Mouse (Mus musculus): ENCODE measurements around the gene 6430548M08Rik. TPM values are rescaled to one million over a fixed set of nuclear protein-coding genes. Genes with fewer than 3 reads are reported as not detected.

Gene 6430548M08Rik
- polyA plus RNA-seq, 1 experiment from 2014 or later = 3.8 TPM

DNA sequence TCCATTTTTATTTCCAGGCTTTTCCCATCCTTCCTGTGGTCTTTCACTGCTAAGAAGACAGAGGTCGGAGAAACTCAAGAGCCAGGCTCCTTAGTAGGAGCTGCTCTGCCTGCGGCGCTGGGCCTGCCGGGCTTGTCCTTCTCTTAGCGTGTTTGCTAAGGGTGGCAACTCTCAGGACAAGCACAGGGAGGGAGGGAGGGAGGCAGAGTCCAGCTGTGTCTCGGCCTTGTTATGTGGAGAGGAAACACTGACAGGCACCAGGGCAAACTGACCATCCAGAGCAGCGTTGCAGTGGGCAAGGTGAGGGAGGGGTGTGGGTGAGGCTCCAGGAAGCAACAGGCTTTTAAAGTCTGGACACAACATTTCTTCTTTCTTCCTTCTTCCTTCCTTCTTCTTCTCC, 24.4 kb upstream of the 6430548M08Rik start:
- H3K4me3 ChIP-seq = no peak overlapping the region
- no peak for DNase-seq (ENCODE audit: extremely low spot score, low spot score)
- no peaks in the 10 kb centered on the region for H3K4me1 ChIP-seq
- peaks cover 91% of the 10 kb centered on the region for H3K36me3 ChIP-seq (replicated peaks)
- WGBS = 88% methylated on average over 7 of the region's 7 CpGs
- H3K9me3 ChIP-seq = no peaks in the 10 kb centered on the region; the same call in 1 of the 2 replicates
- H3K27me3 ChIP-seq (ENCODE audit: poor library complexity, severe bottlenecking) = no peaks in the 10 kb centered on the region
- no peak overlapping the region for H3K27ac ChIP-seq

DNA sequence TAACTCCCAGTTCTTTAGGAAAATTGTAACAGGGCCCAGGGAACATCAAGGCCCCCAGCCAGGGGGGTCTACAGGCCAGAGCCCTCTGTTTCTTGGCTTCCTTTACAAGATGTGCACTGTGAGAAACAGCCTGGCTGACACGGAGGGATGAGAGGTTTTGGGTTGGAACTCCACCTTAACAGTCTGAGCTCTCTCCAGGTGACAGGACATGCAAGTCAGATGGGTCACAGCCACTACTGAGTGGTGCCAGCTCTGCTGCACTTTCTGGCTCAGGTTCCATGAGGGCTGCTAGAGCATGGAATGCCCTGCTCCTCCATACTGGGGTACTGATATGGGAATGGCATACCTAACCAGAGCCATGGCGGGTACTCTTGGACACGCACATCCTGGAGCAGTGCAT, 22.9 kb upstream of the 6430548M08Rik start:
- Histone ChIP-seq H3K4me1 (no peaks in the 10 kb centered on the region), H3K27me3 (ENCODE audit: poor library complexity, severe bottlenecking) (no peaks in the 10 kb centered on the region), H3K9me3 (no peaks in the 10 kb centered on the region; the same call in 1 of the 2 replicates), H3K36me3 (replicated peaks) (peaks cover 81% of the 10 kb centered on the region), H3K4me3 (no peak overlapping the region), H3K27ac (no peak overlapping the region)
- 96% methylated on average over 3 of the region's 3 CpGs for WGBS
- no peak for DNase-seq (ENCODE audit: extremely low spot score, low spot score)

DNA sequence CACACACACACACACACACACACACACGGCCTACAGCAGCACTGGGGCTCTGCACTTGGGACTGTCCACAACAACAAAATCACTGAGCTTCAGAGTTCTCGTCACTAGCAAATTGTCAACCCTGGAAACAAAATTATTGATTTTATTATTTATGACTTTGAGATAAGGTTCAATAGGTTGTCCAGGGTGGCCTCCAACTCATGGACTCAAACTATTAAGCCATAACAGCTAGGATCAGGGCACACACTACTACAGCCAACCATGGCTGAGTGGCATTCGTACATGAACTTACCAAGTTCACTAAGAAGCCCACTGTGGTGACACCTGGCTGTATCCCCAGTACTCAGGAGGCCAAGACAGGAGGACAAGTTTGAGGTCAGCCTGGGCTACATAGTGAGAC, 20.8 kb upstream of the 6430548M08Rik start:
- Histone ChIP-seq H3K36me3 (replicated peaks) (peaks cover 62% of the 10 kb centered on the region), H3K4me3 (no peak overlapping the region), H3K27me3 (ENCODE audit: poor library complexity, severe bottlenecking) (no peaks in the 10 kb centered on the region), H3K4me1 (peaks cover 6% of the 10 kb centered on the region; the same call in 1 of the 2 replicates), H3K27ac (no peak overlapping the region), H3K9me3 (no peaks in the 10 kb centered on the region; the same call in 1 of the 2 replicates)
- 86% methylated on average over 3 of the region's 3 CpGs for WGBS
- DNase-seq (ENCODE audit: extremely low spot score, low spot score) = no peak

DNA sequence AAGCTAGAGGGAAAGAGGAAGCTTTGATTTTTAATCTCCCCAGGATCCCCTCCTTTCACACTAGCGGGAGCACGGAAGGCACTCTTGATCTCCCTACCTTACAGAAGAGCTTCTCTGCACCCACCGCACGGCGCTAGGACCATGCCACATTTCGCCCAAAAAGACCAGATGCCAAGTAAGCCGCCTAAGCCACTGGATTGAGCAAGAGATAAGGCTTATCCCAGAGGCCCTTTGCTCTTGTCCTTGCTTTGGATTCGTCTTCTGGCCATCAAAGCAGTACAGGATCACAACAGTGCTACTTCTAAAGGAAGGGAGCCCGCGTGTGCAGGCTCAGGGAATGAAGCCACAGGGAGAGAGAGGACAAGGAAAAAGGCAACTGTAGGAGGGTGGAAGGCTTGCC, 19.2 kb upstream of the 6430548M08Rik start:
- Histone ChIP-seq H3K36me3 (replicated peaks) (peaks cover 56% of the 10 kb centered on the region), H3K9me3 (no peaks in the 10 kb centered on the region; the same call in 1 of the 2 replicates), H3K27ac (no peak overlapping the region), H3K4me3 (no peak overlapping the region), H3K4me1 (peaks cover 11% of the 10 kb centered on the region), H3K27me3 (ENCODE audit: poor library complexity, severe bottlenecking) (no peaks in the 10 kb centered on the region)
- no peak for DNase-seq (ENCODE audit: extremely low spot score, low spot score)
- WGBS = 89% methylated on average over 10 of the region's 10 CpGs

DNA sequence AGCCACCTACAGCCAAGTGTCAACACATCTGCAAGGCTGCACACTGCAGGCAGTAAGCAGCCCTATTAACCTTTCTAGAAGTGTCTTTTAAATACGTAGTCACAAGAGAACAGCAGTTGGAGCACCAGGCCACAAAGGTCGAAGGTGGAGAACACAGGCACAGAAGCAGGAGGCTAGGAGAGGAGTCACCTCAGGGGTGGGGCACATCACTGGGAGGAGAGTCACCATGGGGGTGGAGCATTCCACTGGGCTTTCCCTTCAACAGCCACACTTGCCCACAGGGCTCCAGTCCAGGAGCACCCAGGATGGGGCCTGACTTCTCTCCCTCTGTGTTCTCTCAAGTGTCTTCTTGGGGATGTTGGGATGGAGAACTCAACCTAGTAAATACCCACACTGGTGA, 17.5 kb upstream of the 6430548M08Rik start:
- H3K27me3 ChIP-seq (ENCODE audit: poor library complexity, severe bottlenecking) = no peaks in the 10 kb centered on the region
- DNase-seq (ENCODE audit: extremely low spot score, low spot score) = no peak
- H3K4me1 ChIP-seq = peaks cover 23% of the 10 kb centered on the region
- H3K36me3 ChIP-seq (replicated peaks) = peaks cover 39% of the 10 kb centered on the region
- H3K4me3 ChIP-seq = no peak overlapping the region
- H3K27ac ChIP-seq = no peak overlapping the region
- WGBS = 74% methylated on average over 2 of the region's 2 CpGs
- H3K9me3 ChIP-seq = no peaks in the 10 kb centered on the region; the same call in 1 of the 2 replicates

DNA sequence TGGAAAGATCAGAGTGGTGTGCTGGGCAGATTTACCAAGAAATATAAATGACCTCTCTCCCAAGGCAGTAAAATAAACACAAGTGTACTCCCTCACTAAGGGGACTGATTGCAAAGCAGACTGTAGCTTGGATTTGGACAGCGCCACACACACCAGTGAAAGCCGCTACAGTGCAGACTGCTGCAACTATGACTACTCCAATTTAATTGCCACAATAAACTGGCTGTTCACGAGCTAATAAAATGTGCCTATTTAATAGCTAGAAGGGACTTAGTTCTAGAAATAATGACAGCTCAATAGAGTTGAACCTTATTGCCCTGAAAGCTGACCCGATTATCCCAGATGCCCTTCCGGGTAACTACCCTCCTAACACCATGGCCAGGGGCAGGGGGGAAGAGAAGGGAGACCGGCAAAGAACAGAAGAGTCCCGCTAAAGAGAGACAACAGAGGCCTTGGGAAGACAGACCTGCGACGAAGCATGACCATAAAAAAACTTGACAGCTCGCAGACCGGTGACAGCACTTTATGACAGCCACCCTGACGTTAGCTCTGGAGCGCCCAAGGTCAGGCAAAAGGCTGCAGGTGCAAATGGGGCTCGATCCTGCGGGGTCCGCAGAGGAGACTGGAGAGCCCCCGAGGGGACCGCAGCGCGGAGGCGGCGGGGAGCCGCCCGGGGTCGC, 13.4 kb upstream of the 6430548M08Rik start:
- Histone ChIP-seq H3K36me3 (replicated peaks) (peaks cover 6% of the 10 kb centered on the region; the same call in 1 of the 2 replicates), H3K4me3 (peak overlapping the region; percentile 97), H3K9me3 (no peaks in the 10 kb centered on the region), H3K27ac (peak overlapping the region; percentile 92), H3K27me3 (ENCODE audit: poor library complexity, severe bottlenecking) (no peaks in the 10 kb centered on the region), H3K4me1 (peaks cover 38% of the 10 kb centered on the region)
- WGBS = 9% methylated on average over 20 of the region's 25 CpGs
- no peak for DNase-seq (ENCODE audit: extremely low spot score, low spot score)

DNA sequence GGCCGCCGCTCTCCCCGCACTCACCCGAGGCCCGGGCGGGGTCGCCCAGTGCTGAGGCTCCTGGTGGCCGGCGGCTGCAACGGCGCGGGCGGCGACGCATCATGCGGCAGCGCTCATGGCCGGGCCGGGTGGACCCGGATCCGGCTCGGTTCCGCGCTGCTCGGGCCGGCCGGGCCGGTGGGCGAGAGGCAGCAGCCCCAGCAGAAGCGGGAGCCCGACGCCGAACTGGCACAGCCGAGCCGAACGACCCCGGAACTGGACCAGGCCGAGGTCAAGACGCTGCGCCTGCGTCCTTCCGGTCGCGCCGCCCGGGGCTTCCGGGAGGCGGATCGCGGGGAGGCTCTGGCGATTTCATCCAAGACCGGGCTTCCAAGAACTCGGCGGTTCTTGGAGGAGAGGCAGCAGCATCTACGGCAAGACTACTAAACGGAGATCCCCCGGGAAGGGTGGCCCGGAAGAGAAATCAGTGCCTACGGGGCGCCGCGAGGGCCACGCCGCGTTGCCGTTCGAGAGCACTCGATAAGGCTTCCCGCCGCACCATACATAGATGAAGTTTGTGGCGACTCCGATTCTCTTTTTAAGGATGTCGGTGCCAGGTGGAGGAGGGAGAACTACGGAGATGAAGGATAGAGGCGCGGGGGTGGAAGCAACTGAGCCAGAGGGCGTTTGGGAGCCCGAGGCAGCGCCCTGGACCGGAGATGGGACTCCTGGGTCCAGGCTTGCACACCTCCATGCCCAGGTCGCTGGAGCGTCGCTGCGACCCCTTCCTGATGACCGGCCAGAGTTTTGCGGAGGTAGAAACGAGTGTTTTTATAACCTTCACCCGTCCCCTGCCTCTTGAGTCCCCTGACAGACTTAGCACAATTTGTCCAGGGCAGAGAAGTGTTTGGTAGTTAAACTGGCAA, 12.6 kb upstream of the 6430548M08Rik start, which contains the start of gene Zdhhc7:
Zdhhc7 (minus strand) TSS at position 415 of the 905 bp plus-strand sequence.
- H3K27ac ChIP-seq = peak within 1 kb of the TSS; percentile 92
- no peaks in the 10 kb centered on the region for H3K9me3 ChIP-seq
- under 1% methylated on average over 86 of the region's 88 CpGs for WGBS
- no peaks in the 10 kb centered on the region for H3K27me3 ChIP-seq (ENCODE audit: poor library complexity, severe bottlenecking)
- peaks cover 7% of the 10 kb centered on the region; the same call in 1 of the 2 replicates for H3K36me3 ChIP-seq (replicated peaks)
- DNase-seq (ENCODE audit: extremely low spot score, low spot score) = peak; percentile 73
- H3K4me1 ChIP-seq = peaks cover 38% of the 10 kb centered on the region
- peak within 1 kb of the TSS; percentile 97 for H3K4me3 ChIP-seq

DNA sequence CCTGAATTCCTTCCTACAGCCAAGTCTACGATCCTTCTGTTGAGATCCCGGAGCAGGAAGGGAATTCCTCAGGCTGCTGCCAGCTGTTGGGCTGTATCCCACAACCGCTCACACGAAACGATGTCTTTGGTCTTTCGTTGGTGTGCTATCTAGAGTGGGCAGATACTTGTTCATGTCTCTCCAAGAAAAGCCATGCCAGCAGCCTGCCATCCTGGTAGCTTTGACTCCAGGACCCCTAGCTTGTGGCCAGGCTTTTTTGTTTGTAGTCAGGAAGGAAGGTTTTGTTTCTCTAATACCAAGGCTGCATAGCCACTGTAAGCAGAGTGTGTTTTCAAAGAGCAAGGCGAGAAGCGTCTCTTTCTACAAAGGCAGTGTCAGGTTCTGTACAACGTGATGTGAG, 10.0 kb upstream of the 6430548M08Rik start:
- Histone ChIP-seq H3K9me3 (no peaks in the 10 kb centered on the region), H3K4me3 (no peak overlapping the region), H3K36me3 (replicated peaks) (0 out of 2 replicates have a peak, but pooled peaks cover 2% of the 10 kb centered on the region), H3K27ac (no peak overlapping the region), H3K27me3 (ENCODE audit: poor library complexity, severe bottlenecking) (no peaks in the 10 kb centered on the region), H3K4me1 (peaks cover 32% of the 10 kb centered on the region)
- WGBS = 94% methylated on average over 9 of the region's 9 CpGs
- DNase-seq (ENCODE audit: extremely low spot score, low spot score) = no peak

DNA sequence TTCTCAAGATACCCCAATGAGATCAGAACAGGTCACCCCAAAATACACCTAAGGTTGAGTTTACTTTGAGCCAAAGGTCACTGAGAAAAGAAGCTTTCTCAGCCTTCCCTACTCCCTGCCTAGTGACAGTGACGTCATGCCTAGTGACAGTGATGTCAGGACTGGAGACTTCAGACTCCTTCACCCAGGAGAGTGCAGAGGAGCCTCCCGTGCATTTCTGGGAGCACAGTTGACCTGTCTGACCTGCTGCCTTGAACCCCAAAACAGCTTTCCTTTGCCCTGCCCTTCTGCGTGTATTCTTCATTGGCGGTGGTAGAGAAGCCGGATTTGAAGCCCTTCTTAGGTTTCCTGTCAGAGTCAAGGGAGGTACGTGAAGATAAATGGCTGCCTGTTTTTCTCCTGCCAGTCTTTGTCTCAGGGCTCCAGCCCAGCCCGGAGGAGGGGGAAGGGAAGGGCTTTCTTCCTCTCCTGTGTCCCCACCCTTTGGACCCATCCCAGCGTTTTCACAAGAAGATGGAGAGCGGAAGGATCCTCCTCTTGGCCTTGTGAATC, 9.2 kb upstream of the 6430548M08Rik start:
- Histone ChIP-seq H3K4me3 (no peak overlapping the region), H3K4me1 (peaks cover 27% of the 10 kb centered on the region), H3K36me3 (replicated peaks) (0 out of 2 replicates have a peak, but pooled peaks cover 2% of the 10 kb centered on the region), H3K27ac (no peak overlapping the region), H3K27me3 (ENCODE audit: poor library complexity, severe bottlenecking) (no peaks in the 10 kb centered on the region), H3K9me3 (no peaks in the 10 kb centered on the region)
- no peak for DNase-seq (ENCODE audit: extremely low spot score, low spot score)
- 70% methylated on average over 9 of the region's 9 CpGs for WGBS

DNA sequence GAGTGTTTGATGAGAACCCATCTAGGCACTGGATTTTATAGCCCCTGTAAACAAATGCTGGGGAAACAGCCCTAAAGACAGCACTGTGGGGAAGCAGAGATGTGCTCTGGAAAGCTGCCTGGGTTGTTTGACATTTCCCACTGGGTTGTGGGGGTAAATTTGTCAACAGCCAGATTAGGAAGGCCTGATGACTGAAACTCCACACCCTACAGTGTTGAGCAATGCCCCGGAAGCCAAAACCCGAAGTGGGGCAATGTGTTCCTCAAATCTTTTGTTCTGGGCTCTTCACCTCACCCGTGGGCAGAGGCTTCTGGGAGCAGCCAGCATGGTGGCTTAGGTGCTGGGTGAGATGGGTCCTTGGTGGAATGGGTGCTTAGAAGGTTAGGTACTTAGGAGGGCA, 4.8 kb upstream of the 6430548M08Rik start:
- no peak for DNase-seq (ENCODE audit: extremely low spot score, low spot score)
- Histone ChIP-seq H3K4me3 (no peak overlapping the region), H3K27ac (no peak overlapping the region), H3K36me3 (replicated peaks) (0 out of 2 replicates have a peak, but pooled peaks cover 2% of the 10 kb centered on the region), H3K4me1 (peaks cover 22% of the 10 kb centered on the region), H3K27me3 (ENCODE audit: poor library complexity, severe bottlenecking) (peaks cover 8% of the 10 kb centered on the region), H3K9me3 (no peaks in the 10 kb centered on the region)
- WGBS = 61% methylated on average over 3 of the region's 3 CpGs

DNA sequence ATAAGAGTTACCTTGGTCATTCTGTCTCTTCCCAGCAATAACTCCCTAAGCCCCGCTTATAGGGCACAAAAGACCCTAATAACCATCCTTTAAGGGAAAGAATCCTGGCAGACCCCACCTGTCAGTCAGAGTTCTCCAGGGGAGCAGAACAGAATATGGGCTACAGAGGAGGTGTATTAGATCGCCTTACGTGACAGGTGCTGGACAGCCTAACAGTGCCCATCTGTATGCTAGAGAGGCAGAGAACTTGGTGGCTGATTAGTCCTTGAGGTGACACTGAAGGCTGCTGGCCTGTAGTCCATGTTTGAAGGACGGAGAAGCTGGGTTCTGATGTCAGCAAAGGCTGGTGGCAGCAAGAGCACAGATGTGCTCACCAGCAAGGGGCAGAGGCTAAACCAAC, 3.0 kb upstream of the 6430548M08Rik start:
- 0 out of 2 replicates have a peak, but pooled peaks cover 1% of the 10 kb centered on the region for H3K9me3 ChIP-seq
- 85% methylated on average over 4 of the region's 4 CpGs for WGBS
- H3K36me3 ChIP-seq (replicated peaks) = no peaks in the 10 kb centered on the region
- no peak overlapping the region for H3K27ac ChIP-seq
- H3K27me3 ChIP-seq (ENCODE audit: poor library complexity, severe bottlenecking) = peaks cover 26% of the 10 kb centered on the region
- no peak for DNase-seq (ENCODE audit: extremely low spot score, low spot score)
- no peak overlapping the region for H3K4me3 ChIP-seq
- peaks cover 33% of the 10 kb centered on the region for H3K4me1 ChIP-seq

DNA sequence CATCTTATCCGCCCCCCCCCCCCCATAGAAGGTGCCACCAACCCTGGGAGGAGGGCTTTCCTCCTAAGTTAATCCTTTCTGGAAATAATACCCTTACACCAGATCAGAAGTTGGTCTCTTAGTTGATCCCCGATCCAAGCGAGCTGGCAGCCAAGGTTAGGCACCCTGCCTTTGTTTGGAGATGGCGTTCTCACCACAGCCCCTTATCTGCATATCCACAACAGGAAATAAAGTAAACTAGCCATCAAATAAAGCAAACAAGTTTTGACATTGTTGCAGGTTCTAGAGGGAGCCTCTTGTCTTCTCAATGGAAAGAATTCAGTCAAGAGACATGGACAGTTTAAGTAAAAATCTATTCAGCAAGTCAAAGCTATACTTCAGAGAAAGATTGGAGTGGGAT, 2.6 kb upstream of the 6430548M08Rik start:
- H3K27ac ChIP-seq = no peak overlapping the region
- H3K4me3 ChIP-seq = no peak overlapping the region
- peaks cover 33% of the 10 kb centered on the region for H3K4me1 ChIP-seq
- H3K36me3 ChIP-seq (replicated peaks) = no peaks in the 10 kb centered on the region
- 0 out of 2 replicates have a peak, but pooled peaks cover 4% of the 10 kb centered on the region for H3K9me3 ChIP-seq
- 64% methylated on average over 4 of the region's 4 CpGs for WGBS
- DNase-seq (ENCODE audit: extremely low spot score, low spot score) = no peak
- H3K27me3 ChIP-seq (ENCODE audit: poor library complexity, severe bottlenecking) = peaks cover 30% of the 10 kb centered on the region
